Mouse (Mus musculus) lung, postnatal 0 days (tissue): ENCODE data around the gene Zhx3.

ENCODE experiments used
- CTCF ChIP-seq: IDR thresholded peaks from 2 replicates; pipeline ENCODE4 v1.5.1; 2016; ENCODE audit warnings: antibody characterized with exemption, mild to moderate bottlenecking
- EP300 ChIP-seq: IDR thresholded peaks from 2 replicates; pipeline ENCODE4 v1.6.1; 2016; ENCODE audit warnings: antibody characterized with exemption, mild to moderate bottlenecking, control low read depth

- TF ChIP-seq CTCF (no peak), EP300 (peak; percentile 87)
Observed at GRCm38 (mm10) chr2:160741580-160741979, 131.2 kb downstream of the Zhx3 start.
